Mouse (Mus musculus) adrenal gland, postnatal 36 days (tissue): Measurements from ENCODE around the gene Tlr4. TPM values are rescaled to one million over a fixed set of nuclear protein-coding genes. Genes with fewer than 3 reads are reported as not detected.

Experiments used
- DNase-seq, 2 experiments: peaks; one replicate each; pipeline ENCODE4 v3.0.0; 2021; ENCODE audit warnings: mixed read lengths in 1 of 2
- long read RNA-seq, 2 experiments: library from polyadenylated mRNA; stranded (forward); transcript quantifications; one replicate each; pipeline ENCODE4 v2.0.0; 2021; ENCODE audit warnings: borderline sequencing depth in 2 of 2
- total RNA-seq, 2 experiments: library from RNA; stranded (reverse); gene quantifications; 2 replicates each; pipeline ENCODE4 v1.2.3; 2021

Gene Tlr4
- total RNA-seq, result 10 to 100 TPM in 1 of 2 experiments, 1 to 10 TPM in 1; 6.1 to 11.3 TPM
- long read RNA-seq, experiment 1, full-length matches to known transcripts, result 1 of 3 reads
- long read RNA-seq, experiment 1, partial matches to known transcripts, result 0 of 3 reads
- long read RNA-seq, experiment 1, other reads (novel, unspliced or antisense), result 2 of 3 reads
- long read RNA-seq, experiment 2, partial matches to known transcripts, result 0 of 2 reads
- long read RNA-seq, experiment 2, other reads (novel, unspliced or antisense), result 2 of 2 reads

- peak; percentile 48 to 70 for DNase-seq
Measured at GRCm38 (mm10) chr4:66827463-66828162, at the start of gene Tlr4. TSS of gene Tlr4 (plus strand) at chr4:66827584.

- DNase-seq, result no peak
Measured at GRCm38 (mm10) chr4:66794283-66794682, 33.1 kb upstream of the Tlr4 start.

- no peak for DNase-seq
Measured at GRCm38 (mm10) chr4:66796683-66797082, 30.7 kb upstream of the Tlr4 start.

- DNase-seq, result no peak
Measured at GRCm38 (mm10) chr4:66804552-66805301, 22.7 kb upstream of the Tlr4 start.

- DNase-seq, result no peak
Measured at GRCm38 (mm10) chr4:66805747-66806146, 21.6 kb upstream of the Tlr4 start.

GRCm38 (mm10) chr4:66816364-66817026 lies 10.9 kb upstream of the Tlr4 start:
- DNase-seq, result no peak

- no peak for DNase-seq
Measured at GRCm38 (mm10) chr4:66821171-66821570, 6.2 kb upstream of the Tlr4 start.

GRCm38 (mm10) chr4:66821764-66822163 lies 5.6 kb upstream of the Tlr4 start:
- no peak for DNase-seq

- DNase-seq, result no peak
Measured at GRCm38 (mm10) chr4:66828163-66828668, 832 bp downstream of the Tlr4 start.

GRCm38 (mm10) chr4:66828686-66829085 lies 1.3 kb downstream of the Tlr4 start:
- DNase-seq, result peak in 1 of 2 experiments; percentile 15

GRCm38 (mm10) chr4:66838071-66838470 lies 10.7 kb downstream of the Tlr4 start:
- no peak for DNase-seq

GRCm38 (mm10) chr4:66843255-66843654 lies 15.9 kb downstream of the Tlr4 start:
- DNase-seq, result no peak

GRCm38 (mm10) chr4:66852011-66852410 lies 24.6 kb downstream of the Tlr4 start:
- DNase-seq, result peak in 1 of 2 experiments; percentile 2

- no peak for DNase-seq
Measured at GRCm38 (mm10) chr4:66856992-66857391, 29.6 kb downstream of the Tlr4 start.

- peak in 1 of 2 experiments; percentile 23 for DNase-seq
Measured at GRCm38 (mm10) chr4:66869919-66870318, 42.5 kb downstream of the Tlr4 start.

- no peak for DNase-seq
Measured at GRCm38 (mm10) chr4:66872026-66872425, 44.6 kb downstream of the Tlr4 start.

GRCm38 (mm10) chr4:66873342-66873741 lies 46.0 kb downstream of the Tlr4 start:
- DNase-seq, result no peak

- DNase-seq, result no peak
Measured at GRCm38 (mm10) chr4:66875751-66876150, 48.4 kb downstream of the Tlr4 start.

GRCm38 (mm10) chr4:66877609-66878008 lies 50.2 kb downstream of the Tlr4 start:
- DNase-seq, result no peak

GRCm38 (mm10) chr4:66881496-66881895 lies 54.1 kb downstream of the Tlr4 start:
- no peak for DNase-seq

- no peak for DNase-seq
Measured at GRCm38 (mm10) chr4:66883264-66883663, 55.9 kb downstream of the Tlr4 start.

GRCm38 (mm10) chr4:66894547-66894946 lies 67.2 kb downstream of the Tlr4 start:
- DNase-seq, result no peak
